Mouse (Mus musculus) midbrain, embryonic 16.5 days (tissue): ENCODE measurements around the gene Tmem198. TPM values are rescaled to one million over a fixed set of nuclear protein-coding genes. Genes with fewer than 3 reads are reported as not detected.

Experiments used
- ATAC-seq: fragments of 200-750 bp; cut with Nextera tagmentation; 2 replicates; pipeline ENCODE4 v1.8.0; 2017; ENCODE audit warnings: moderate TSS enrichment
- H3K27ac ChIP-seq: fragments of 300-500 bp; sonication (generic); 2 replicates; pipeline ENCODE4 v1.5.1; 2014; ENCODE audit warnings: mild to moderate bottlenecking, low read length, mixed read lengths
- H3K27me3 ChIP-seq: fragments of 300-500 bp; sonication (generic); 2 replicates; pipeline ENCODE4 v1.6.1; 2014; ENCODE audit warnings: low read depth, low read length, mixed read lengths; ENCODE audit not compliant: control insufficient read depth, insufficient read depth
- H3K36me3 ChIP-seq: fragments of 300-500 bp; sonication (generic); 2 replicates; pipeline ENCODE4 v1.6.1; 2014; ENCODE audit warnings: mild to moderate bottlenecking, low read length, moderate library complexity, mixed read lengths; ENCODE audit not compliant: control insufficient read depth, insufficient read depth
- H3K4me1 ChIP-seq: fragments of 300-500 bp; sonication (generic); 2 replicates; pipeline ENCODE4 v1.6.1; 2014; ENCODE audit warnings: mild to moderate bottlenecking, low read length, mixed read lengths; ENCODE audit not compliant: control insufficient read depth, insufficient read depth
- H3K4me2 ChIP-seq: fragments of 300-500 bp; sonication (generic); 2 replicates; pipeline ENCODE4 v1.6.1; 2014; ENCODE audit warnings: mild to moderate bottlenecking, low read length, mixed read lengths
- H3K4me3 ChIP-seq: fragments of 300-500 bp; sonication (generic); 2 replicates; pipeline ENCODE4 v1.5.1; 2014; ENCODE audit warnings: low read depth, mild to moderate bottlenecking, low read length, moderate library complexity, mixed read lengths
- H3K9ac ChIP-seq: fragments of 300-500 bp; sonication (generic); 2 replicates; pipeline ENCODE4 v1.6.1; 2014; ENCODE audit warnings: low read depth, low read length, mixed read lengths
- H3K9me3 ChIP-seq: fragments of 300-500 bp; sonication (generic); replicated peaks from 2 replicates; pipeline ENCODE4 v1.6.1; 2014; ENCODE audit warnings: mild to moderate bottlenecking, low read length, mixed read lengths; ENCODE audit not compliant: control insufficient read depth, poor library complexity, severe bottlenecking
- WGBS: fragments of 180-500 bp; shearing (Covaris S2); extraction: QIAGEN DNeasy Blood & Tissue Kit; methylation state at CpG from one replicate; pipeline ENCODE4 v1.1.7; 2014; 5-methylcytosine and 5-hydroxymethylcytosine counted together
- polyA plus RNA-seq: library from polyadenylated mRNA; unstranded; fragments of >200 nt; fragmentation: Nextera tagmentation; extraction: Ambion mirVana; gene quantifications from 2 replicates; pipeline ENCODE4 v1.2.1, GENCODE M21; 2015

Tmem198 gene
- polyA plus RNA-seq, 1 experiment from 2014 or later, result 56.7 TPM

- Histone ChIP-seq H3K4me2 (no peak overlapping the region), H3K9ac (no peak overlapping the region), H3K27ac (no peak overlapping the region), H3K9me3 (no peaks in the 10 kb centered on the region), H3K36me3 (no peaks in the 10 kb centered on the region), H3K4me3 (no peak overlapping the region), H3K27me3 (no peaks in the 10 kb centered on the region), H3K4me1 (peaks cover 32% of the 10 kb centered on the region)
- WGBS, result 70% methylated on average over 7 of the region's 7 CpGs
- ATAC-seq, result no peak
These were observed 19.0 kb upstream of the Tmem198 start for GRCm38 (mm10) chr1:75460297-75460696.

- ATAC-seq, result no peak
- Histone ChIP-seq H3K27ac (0 out of 2 replicates have a peak overlapping the region, but pooled peaks have one; percentile 0), H3K4me3 (no peak overlapping the region), H3K4me1 (peaks cover 28% of the 10 kb centered on the region), H3K27me3 (no peaks in the 10 kb centered on the region), H3K36me3 (no peaks in the 10 kb centered on the region), H3K4me2 (no peak overlapping the region), H3K9me3 (no peaks in the 10 kb centered on the region), H3K9ac (no peak overlapping the region)
- 42% methylated on average over 1 of the region's 1 CpGs for WGBS
These were observed 16.7 kb upstream of the Tmem198 start for GRCm38 (mm10) chr1:75462636-75463035.

- H3K4me2 ChIP-seq, result no peak overlapping the region
- no peaks in the 10 kb centered on the region for H3K36me3 ChIP-seq
- peak overlapping the region; percentile 49 for H3K9ac ChIP-seq
- WGBS, result 52% methylated on average over 5 of the region's 5 CpGs
- ATAC-seq, result peak; percentile 58
- H3K27ac ChIP-seq, result peak overlapping the region; percentile 11
- H3K9me3 ChIP-seq, result no peaks in the 10 kb centered on the region
- H3K4me1 ChIP-seq, result peaks cover 17% of the 10 kb centered on the region
- no peaks in the 10 kb centered on the region for H3K27me3 ChIP-seq
- H3K4me3 ChIP-seq, result no peak overlapping the region
These were observed 15.6 kb upstream of the Tmem198 start for GRCm38 (mm10) chr1:75463652-75464204.

- H3K9ac ChIP-seq, result no peak overlapping the region
- 0 out of 2 replicates have a peak overlapping the region, but pooled peaks have one; percentile 1 for H3K27ac ChIP-seq
These were observed 12.0 kb upstream of the Tmem198 start for GRCm38 (mm10) chr1:75467215-75467927.

GRCm38 (mm10) chr1:75469287-75469825 is 10.0 kb upstream of the Tmem198 start:
- Histone ChIP-seq H3K4me3 (no peak overlapping the region), H3K27ac (no peak overlapping the region), H3K9ac (no peak overlapping the region), H3K9me3 (no peaks in the 10 kb centered on the region), H3K36me3 (peaks cover 13% of the 10 kb centered on the region; the same call in 1 of the 2 replicates), H3K27me3 (no peaks in the 10 kb centered on the region), H3K4me2 (no peak overlapping the region), H3K4me1 (peaks cover 9% of the 10 kb centered on the region)
- 83% methylated on average over 17 of the region's 17 CpGs for WGBS
- no peak for ATAC-seq

More at GRCm38 (mm10) chr1:75467215-75467927, 12.0 kb upstream of the Tmem198 start:
- no peak overlapping the region for H3K4me3 ChIP-seq
- 4% methylated on average over 14 of the region's 14 CpGs for WGBS
- 0 out of 2 replicates have a peak overlapping the region, but pooled peaks have one; percentile 22 for H3K4me2 ChIP-seq
- no peaks in the 10 kb centered on the region for H3K27me3 ChIP-seq
- peak; percentile 76 for ATAC-seq
- H3K36me3 ChIP-seq, result 0 out of 2 replicates have a peak, but pooled peaks cover 2% of the 10 kb centered on the region
- H3K9me3 ChIP-seq, result no peaks in the 10 kb centered on the region
- peaks cover 12% of the 10 kb centered on the region for H3K4me1 ChIP-seq

- Histone ChIP-seq H3K27ac (no peak overlapping the region), H3K9me3 (no peaks in the 10 kb centered on the region), H3K9ac (no peak overlapping the region), H3K36me3 (peaks cover 33% of the 10 kb centered on the region), H3K4me2 (no peak overlapping the region), H3K27me3 (no peaks in the 10 kb centered on the region), H3K4me1 (peaks cover 30% of the 10 kb centered on the region), H3K4me3 (no peak overlapping the region)
- ATAC-seq, result no peak
- 94% methylated on average over 11 of the region's 11 CpGs for WGBS
These were observed 2.9 kb upstream of the Tmem198 start for GRCm38 (mm10) chr1:75476441-75476840.

GRCm38 (mm10) chr1:75477264-75477965 is 1.9 kb upstream of the Tmem198 start:
- H3K4me1 ChIP-seq, result peaks cover 39% of the 10 kb centered on the region
- H3K9ac ChIP-seq, result peak overlapping the region; percentile 47
- WGBS, result 9% methylated on average over 35 of the region's 35 CpGs

GRCm38 (mm10) chr1:75477966-75478290 is 1.4 kb upstream of the Tmem198 start:
- Histone ChIP-seq H3K27me3 (no peaks in the 10 kb centered on the region), H3K9me3 (no peaks in the 10 kb centered on the region), H3K4me2 (peak overlapping the region; percentile 80), H3K36me3 (peaks cover 34% of the 10 kb centered on the region), H3K27ac (no peak overlapping the region), H3K9ac (peak overlapping the region; percentile 88), H3K4me1 (peaks cover 44% of the 10 kb centered on the region), H3K4me3 (peak overlapping the region; percentile 74)
- no peak for ATAC-seq
- WGBS, result 56% methylated on average over 3 of the region's 3 CpGs

More at GRCm38 (mm10) chr1:75477264-75477965, 1.9 kb upstream of the Tmem198 start:
- Histone ChIP-seq H3K36me3 (peaks cover 31% of the 10 kb centered on the region), H3K27ac (peak overlapping the region; percentile 43; the same call in 1 of the 2 replicates), H3K4me2 (peak overlapping the region; percentile 80), H3K27me3 (no peaks in the 10 kb centered on the region), H3K9me3 (no peaks in the 10 kb centered on the region), H3K4me3 (peak overlapping the region; percentile 74)
- peak; percentile 15; the same call in 1 of the 2 replicates for ATAC-seq
